Mouse (Mus musculus) ZHBTc4 (cell line): ENCODE measurements around the gene Rapgef3.

Source experiments
- DNase-seq: peaks from one replicate; pipeline ENCODE4 v3.0.0-alpha.2; 2011; ENCODE audit warnings: low read depth, low spot score

Gene Rapgef3

DNA sequence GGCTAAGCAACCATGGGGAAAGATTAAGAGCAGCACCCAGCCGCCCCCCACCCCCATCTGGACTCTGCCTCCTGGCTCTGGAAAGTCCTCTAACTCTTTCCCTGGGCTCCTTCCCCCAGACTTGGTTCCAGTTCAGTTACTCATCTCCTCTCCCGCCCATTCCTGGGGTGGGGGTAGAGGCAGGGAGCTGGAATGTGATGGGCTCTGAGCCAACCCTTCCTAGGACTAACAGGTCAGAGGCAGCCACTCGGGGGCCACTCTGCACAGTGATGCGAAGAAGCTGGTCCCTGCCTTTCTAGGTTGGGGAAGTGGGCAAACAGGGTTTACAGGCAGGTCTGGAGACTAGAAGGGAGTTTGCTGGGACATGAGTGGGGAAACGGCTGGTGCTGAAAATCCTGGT, 5.3 kb upstream of the Rapgef3 start:
- DNase-seq, result peak; percentile 59

DNA sequence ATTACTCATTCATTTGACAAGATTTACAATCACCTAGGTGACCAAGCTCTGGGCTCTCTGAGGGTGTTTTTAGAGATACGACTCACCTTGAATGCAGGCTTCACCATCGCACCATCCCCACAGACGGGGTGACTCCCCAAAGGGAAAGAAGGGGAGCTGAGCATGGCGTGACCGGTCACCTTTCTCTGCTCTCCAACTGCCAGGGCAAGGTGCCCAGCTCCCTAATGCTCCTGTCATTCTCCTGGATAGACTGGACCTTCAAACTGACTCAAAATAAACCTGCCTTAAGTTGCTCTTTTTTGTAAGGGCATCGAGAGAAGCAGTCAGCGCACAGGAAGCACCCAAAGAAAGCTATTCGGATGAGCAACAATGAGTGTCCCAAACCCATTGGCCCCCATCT, 2.5 kb upstream of the Rapgef3 start:
- DNase-seq, result no peak

DNA sequence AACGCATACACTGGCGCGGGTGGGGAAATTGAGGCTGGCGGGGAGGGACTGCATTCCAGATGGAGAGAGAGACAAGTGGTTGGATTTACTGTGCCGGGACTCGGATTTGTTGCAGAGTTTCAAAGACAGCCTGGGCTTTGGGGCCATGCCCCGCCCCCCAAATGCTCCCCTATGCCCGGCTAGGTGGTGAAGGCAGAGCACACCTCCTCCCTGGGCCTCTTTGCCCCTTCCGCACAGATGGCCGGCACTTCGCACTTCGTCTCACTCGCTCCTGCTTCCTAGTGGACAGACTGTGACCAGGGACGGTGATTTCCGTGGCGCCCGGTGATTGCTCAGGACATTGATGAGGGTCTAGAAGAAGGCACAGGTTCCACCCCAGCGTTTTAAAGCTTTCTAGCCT, 420 bp upstream of the Rapgef3 start:
- DNase-seq, result no peak

DNA sequence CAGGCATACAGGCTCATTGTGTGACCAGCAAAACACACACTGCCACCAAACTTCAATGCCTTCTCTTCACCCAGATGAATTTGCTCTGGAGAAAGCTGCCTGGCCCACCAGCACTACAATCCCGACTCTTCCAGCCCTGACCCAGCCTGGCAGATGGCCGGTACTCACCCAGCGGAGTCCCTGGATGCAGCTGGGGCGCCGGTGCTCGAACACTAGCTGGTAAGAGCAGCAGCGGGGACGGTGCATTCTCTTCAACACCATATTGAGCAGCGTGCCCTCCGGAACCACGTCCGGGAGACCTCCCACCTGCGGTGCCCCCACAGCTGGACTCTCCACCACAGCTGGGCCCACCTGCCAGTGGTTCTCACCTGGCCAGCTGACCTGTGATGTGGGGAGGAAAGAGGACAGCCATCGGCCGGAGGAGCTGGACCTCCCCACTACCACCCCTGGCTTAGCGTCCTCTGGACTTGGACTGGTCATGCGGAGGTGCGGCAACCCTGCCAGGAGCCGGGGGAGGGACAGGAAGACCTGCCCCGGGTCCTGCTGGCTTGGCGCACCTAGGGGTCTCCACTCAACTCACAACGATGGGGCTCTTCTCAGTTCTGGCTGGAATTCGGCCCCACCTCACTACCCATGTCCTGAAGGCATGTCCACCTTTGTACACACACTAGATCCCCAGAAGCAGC, 1.0 kb downstream of the Rapgef3 start:
- no peak for DNase-seq

DNA sequence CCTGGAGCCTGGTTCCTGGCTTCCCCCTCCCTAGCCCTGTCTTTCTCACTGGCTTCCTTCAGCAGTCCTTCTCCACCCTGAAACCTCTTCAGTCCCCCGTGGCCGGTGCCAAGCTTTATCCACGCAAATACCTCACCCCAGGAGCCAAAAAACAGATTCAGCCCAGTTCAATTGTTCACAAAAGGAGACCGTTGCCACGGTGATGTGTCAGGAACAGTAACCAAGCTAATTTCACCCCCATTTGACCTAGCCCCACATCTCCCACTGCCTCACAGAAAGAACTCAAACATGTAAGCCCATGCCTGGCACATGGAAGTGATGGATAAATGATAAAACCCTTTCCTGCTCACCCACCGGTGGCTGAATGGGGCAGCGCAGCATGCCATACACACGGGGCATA, 1.6 kb downstream of the Rapgef3 start:
- no peak for DNase-seq

DNA sequence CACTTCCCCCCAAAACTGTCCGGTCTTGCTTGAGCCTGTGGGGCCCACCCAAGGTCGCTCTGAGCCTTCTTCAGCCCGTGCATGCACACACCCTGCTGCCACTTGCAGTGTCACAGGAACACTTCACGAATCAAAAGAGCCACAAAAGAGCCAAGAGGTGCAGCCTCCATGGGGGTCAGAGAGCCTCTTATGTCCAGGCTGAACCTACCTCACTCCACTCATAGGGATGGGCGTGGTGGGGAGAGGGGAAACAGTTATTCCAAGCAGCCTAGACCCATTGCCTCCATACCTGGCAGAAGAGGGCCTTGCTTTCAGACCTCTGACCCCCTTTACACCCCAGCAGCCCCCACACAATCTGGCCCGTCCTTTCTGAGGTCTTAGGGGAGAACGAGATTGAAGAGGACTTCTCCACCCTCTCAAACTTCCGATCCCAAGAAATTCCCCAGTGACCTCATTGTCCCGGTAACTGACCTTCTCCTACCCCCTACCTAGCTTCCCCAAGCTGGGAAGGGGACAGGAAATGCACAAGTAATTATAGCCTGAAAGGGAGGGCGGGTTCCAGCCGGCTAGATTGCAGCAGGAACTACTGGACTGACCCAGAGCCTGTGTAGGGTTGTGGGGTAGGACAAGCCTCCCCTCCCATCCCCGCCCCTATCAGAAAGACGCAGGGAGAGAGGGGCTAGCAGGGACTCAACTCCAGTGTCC, 2.5 kb downstream of the Rapgef3 start:
- DNase-seq, result peak; percentile 75

DNA sequence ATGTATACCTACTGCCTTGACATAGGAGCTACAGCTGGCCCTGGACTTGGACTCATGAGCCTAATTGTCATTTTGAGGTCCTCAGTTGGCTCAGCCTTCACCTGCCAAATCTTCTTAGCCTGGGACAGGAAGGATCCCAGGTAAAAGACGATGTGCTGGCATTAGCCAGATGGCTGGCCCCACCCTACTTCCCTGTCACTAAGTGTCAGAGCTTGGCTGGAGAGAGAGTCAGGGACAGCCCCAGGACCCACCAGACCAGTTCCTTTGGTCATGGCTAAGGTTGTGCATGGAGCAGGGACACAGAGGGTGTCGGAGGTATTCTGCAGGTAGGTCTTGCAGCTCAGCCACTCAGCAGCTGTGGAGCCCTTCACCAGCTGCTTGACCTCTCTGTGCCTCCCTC, 3.2 kb downstream of the Rapgef3 start:
- DNase-seq, result no peak

DNA sequence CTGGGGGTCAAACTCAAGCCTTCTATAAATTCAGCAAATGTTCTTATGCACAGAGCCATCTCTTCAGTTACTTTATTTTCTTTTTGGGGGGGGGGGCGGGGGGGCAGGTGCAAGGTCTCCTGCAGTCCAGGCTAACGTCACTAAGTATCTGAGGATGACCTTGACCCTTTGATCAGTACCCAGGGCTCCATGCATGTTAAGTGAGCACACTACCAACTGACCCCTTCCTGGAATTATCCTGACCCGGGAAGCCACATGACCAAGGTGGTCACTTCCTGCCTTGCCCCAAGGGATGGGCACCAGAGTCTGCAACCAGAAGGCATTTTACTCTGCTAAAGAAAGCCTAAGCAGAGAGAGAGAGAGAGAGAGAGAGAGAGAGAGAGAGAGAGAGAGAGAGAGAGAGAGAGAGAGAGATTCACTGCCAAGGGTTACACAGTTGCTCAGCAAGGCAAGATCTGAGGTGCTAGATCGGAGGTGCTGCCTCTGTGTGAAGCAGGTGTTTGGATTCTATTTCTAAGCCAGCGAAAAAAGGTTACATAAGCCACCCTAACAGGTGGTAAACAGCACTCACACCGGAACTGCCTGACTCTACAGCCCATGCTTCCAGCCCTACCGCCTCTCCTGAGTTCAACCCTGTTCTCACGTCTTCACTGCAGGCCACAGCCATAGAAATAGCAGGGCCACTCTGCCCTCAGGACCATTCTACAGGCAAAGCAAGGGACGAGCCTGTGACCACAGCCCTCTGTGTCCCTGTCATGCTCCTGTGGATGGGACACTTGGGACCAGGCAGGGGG, 4.3 kb downstream of the Rapgef3 start:
- no peak for DNase-seq

DNA sequence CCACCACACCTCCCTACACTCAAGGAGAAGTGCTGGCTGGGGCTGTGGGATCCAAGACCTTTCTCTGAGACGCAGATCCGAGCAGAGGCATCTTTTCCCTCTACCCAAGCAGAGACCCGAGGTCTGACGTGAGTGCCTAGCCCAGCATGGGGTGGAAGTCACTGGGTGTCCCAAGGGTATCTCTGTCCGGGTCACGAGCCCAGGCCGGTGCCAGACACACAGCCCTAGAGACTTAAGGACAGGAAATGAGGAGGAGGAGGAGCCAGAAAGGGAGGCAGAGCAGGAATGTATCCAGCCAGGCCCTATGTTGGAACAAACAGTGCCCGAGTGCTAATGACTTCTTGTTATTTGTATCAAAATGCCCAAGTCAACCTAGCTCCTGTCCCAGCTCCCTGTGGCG, 5.0 kb downstream of the Rapgef3 start:
- DNase-seq, result peak; percentile 66

DNA sequence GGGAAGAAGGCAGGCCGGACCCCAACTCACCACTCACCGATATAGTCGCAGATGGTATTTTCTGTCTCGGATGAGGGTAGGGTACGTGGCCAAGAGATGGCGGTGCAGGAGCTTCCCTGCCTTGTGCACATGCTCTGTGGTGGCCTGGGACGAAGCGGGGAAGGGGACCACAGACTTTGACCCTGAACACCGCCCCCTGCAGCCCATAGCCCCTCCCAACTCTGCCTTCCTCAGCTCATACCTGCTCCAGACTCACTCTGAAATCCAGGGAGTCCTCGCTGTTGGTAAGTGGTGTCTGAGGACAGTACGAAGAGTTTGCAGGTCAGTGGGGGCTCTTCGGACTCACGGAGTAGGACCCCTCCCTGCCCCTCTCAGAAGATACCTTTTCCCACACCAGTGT, 6.3 kb downstream of the Rapgef3 start:
- DNase-seq, result peak; percentile 59

DNA sequence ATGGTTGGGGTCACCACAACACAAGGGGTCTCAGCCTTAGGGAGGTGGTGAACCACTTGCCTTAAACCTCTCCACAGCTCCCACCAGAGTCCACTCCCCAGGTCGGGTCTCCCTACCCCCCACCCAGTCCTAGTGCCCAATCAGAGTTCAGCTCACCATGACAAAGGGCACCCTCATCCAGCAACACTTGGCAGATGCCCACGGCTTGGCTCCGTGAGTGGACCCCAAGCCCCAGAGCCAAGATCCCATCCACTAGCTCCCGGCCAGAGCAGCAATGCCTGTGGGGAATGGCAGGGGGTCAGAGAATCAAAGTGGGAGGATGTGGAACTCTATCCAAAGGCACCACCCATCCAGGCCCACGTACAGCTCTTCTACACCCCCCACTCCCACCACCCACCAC, 6.8 kb downstream of the Rapgef3 start:
- DNase-seq, result no peak

DNA sequence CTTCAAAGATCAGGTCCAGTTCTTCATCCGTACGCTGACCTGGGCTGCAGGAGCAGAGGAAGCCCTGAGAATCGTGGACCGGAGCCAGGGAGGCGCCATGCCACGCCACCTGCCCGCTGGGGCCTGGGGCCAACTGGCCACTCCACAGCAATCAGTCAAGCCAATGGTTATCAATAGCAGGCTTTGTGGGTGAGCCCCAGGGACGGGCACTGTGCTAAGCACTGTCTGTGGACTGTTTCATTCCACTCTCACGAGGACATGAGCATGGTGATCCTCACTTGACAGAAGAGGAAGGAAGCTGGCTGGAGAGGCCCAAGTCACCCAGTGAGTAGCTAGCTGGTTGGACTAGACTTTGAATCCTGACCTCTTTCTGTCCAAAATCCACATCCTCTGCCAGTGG, 7.8 kb downstream of the Rapgef3 start:
- no peak for DNase-seq

DNA sequence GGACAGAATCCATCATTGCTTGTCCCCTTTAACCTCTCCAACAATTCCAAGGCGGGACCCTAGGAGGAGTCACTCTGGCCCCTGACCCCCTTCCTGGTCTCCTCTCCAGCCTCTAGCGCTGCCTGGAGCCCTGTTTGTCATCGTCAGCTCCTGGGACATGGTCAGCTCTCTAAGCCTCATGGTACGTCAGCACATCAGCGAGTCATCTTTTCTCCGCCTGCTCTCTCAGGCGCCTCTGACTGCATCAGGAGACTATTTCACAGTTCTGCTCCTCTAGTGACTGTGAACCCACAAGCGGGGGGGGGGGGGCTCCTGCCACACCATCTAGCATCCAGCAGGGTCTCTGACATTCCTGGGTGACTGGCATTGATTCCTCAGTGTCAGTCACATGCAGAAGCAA, 12.4 kb downstream of the Rapgef3 start:
- DNase-seq, result no peak

DNA sequence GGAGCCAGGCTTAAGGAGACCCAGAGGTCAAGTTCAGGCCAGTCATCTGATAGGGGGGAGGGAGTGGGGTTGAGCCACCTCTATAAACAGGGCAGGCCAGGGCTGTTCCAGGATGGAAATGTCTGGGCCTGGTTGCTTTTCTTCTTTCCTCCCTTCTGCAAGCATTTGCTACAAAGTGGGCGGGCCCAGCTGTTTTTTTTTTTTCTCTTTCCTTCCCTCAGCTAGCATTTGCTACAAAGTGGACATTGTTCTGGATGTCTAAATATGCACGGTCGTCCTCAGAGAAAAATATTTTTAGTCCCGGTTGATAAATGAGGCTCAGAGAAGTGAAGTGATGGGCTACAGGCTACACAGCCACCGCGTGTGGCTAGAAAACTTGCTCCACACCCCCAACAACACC, 13.3 kb downstream of the Rapgef3 start:
- no peak for DNase-seq

DNA sequence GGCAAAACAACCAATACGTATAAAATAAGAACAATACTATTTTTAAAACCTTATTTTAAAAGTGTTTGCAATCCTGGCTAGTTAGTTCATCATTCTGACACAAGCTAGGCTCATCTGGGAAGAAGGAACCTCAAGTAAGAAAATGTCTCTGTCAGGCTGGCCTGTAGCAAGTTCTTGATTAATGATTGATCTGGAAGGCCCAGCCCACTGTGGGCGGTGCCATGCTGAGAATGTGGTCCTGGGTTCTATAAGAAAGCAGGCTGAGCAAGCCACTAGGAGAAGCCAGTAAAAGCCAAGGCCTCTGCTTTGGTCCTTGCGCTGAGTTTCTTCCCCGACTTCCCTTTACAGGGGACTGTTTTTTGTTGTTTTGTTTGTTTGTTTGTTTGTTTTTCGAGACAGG, 15.3 kb downstream of the Rapgef3 start:
- DNase-seq, result no peak

DNA sequence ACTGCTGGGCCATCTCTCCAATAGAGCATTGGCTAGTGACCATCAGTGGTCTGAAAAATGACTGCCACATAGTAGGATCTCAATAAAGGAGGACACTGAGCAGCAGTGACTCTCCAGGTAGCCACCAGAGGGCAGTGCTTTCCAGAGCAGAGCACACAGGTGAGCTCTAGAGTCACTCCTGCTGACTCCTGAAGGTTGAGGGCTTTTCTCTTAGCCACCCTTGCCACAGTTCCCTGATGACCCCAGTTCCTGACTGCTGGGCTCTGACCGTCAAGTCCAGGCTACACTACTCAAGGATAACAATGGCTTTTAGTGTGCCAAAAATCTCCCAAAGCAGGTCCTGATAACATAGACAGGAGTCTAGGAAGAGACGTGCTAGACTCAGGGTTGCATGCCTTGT, 16.1 kb downstream of the Rapgef3 start:
- peak; percentile 64 for DNase-seq

DNA sequence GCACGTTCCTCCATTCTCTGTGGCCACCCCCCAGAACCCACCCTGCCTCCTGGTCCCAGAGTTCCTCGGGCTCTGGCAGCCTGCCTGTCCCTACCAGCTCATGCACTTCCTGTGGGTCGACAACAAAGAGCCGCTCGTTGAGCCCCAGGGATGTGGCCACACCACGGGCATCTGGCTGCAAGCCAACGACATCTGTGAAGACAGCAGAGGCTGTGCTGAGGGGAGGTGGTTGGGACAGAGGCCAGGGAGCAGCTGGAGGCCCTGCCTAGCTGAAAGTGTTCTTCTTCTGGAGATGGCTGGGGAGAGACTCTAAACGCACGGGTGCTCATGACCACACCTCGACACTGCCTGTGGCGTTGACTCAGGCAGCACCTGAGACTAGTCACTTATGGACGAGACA, 17.1 kb downstream of the Rapgef3 start:
- DNase-seq, result peak; percentile 36

DNA sequence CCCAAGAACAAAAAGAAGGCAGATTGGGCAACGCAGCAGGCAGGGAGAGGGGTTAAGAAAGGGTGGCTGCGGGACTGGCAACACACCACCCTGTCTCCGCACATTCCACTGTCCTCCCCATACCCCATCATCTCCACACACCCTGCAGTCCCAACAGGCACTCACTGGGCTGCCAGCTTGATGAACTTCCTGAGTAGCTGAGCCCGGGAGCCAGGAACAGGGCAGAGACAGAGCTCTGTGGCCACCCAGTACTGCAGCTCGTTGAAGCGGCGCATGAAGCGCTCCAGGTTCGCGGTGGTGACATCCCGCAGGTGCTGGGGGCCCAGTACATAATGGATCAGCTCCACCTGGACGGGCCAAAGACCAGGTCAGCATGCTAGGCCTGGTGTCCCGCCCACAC, 17.9 kb downstream of the Rapgef3 start:
- DNase-seq, result no peak

DNA sequence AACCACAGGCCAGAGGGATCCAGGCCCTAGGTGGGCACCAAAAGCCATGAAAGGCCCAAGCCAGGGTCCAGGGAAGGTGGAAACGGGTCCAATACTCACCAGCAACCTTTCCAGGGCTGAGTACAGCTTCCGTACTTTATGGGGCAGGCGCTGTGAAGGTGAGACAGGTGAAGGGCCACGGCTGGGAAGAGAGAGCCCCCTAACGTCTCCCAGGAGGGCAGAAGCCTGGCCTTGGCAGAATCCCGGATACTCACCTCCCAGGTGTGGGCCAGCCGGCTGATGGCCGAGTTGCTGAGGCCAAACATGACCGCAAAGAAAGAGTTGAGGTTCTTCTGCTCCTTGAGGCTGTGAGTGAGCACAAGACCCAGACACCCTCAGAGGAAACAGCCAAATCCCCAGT, 18.4 kb downstream of the Rapgef3 start:
- no peak for DNase-seq

DNA sequence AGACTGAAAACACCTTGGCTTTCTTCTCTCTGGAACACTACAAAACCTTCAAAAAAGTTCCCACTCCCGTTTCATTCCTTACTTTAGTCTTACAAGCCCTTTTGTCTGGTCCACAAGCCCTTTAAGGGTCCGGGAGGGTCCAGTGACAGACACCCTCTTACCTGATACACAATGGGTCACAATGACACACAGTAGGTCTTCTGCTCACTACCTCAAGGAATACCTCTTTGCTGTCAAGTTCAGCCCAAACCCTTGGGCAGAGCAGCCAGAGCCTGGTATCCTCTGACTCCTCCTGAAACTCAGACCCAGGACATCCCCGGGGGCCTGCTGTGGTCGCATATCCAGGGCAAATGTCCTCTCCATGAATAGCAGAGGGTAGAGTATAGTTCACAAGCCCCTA, 18.8 kb downstream of the Rapgef3 start:
- DNase-seq, result no peak

DNA sequence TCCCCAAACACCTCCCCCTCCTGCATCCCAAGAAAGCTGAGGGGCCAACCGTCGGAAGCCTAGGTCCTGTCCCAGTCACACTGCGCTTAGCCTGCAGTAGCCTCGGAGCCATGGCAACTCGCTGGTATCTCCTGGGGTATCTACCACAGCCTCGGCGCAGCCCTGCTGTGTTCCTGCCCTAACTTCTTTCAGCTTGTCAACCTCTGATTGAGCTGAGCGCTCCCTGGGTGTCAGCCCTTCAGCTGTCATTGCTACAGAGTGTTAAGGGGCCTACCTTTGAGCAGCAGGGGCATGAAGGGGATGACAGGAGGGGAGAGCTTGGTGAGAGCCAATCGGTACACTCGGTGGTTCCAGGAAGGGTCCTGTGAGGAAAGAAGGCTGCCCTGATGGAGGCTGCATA, 19.5 kb downstream of the Rapgef3 start:
- no peak for DNase-seq

DNA sequence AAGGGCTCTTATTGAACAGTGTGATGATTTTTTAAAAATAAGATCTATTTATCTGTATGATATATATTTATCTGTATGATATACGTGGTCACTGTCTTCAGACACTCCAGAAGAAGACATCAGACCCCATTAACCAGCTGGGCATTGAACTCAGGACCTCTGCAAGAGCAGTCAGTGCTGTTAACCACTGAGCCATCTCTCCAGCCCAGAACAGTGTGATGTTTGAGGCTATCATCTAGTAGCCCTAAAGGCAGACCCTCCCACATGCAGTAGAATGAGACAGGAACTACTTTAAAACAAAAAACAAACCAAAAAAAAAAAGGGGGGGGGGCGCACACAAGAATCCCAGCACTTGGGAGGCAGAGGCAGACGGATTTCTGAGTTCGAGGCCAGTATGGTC, 20.3 kb downstream of the Rapgef3 start:
- DNase-seq, result no peak

DNA sequence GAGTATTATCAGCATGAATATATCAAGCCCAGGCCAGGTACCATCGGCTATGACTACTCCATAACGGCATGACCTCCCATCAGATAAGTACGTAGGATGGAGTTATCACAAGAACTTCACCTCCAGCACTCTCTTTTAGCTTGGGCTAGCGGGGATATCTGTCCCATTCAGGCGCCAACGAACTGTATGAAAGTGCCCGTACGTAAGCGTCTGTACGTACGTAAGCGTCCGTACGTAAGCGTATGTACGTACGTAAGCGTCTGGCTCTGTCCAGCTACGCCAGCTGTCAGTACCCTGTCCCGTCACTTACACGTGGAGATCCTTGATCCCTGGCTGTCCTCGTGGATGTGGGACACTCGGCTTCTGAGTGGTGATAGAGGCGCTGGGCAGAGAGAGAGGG, 21.0 kb downstream of the Rapgef3 start:
- no peak for DNase-seq
